Mouse (Mus musculus): ENCODE measurements around the gene 1600014C10Rik. TPM values are rescaled to one million over a fixed set of nuclear protein-coding genes. Genes with fewer than 3 reads are reported as not detected.

1600014C10Rik gene
- polyA plus RNA-seq, 1 experiment from 2014 or later, result 33.7 TPM

GRCm38 (mm10) chr7:38189136-38189982, 6.3 kb downstream of the 1600014C10Rik start:
- no peaks in the 10 kb centered on the region for H3K27me3 ChIP-seq (replicated peaks; ENCODE audit: control insufficient read depth, insufficient read depth, low read length)
- 83% methylated on average over 15 of the region's 15 CpGs for WGBS
- no peak overlapping the region for H3K4me3 ChIP-seq (ENCODE audit: low read length)
- no peaks in the 10 kb centered on the region for H3K9me3 ChIP-seq (ENCODE audit: control insufficient read depth, low read length)
- no peak for ATAC-seq
- H3K4me2 ChIP-seq (ENCODE audit: low read length), result no peak overlapping the region
- H3K9ac ChIP-seq (ENCODE audit: low read depth, low read length), result no peak overlapping the region
- H3K27ac ChIP-seq (ENCODE audit: low read depth, low read length), result no peak overlapping the region
- H3K36me3 ChIP-seq (ENCODE audit: control insufficient read depth, insufficient read depth, low read length), result peaks cover 7% of the 10 kb centered on the region
- H3K4me1 ChIP-seq (ENCODE audit: control insufficient read depth, insufficient read depth, low read depth, low read length), result peaks cover 5% of the 10 kb centered on the region

- Histone ChIP-seq H3K4me2 (ENCODE audit: low read length) (no peak overlapping the region), H3K36me3 (ENCODE audit: control insufficient read depth, insufficient read depth, low read length) (peaks cover 15% of the 10 kb centered on the region), H3K27me3 (replicated peaks; ENCODE audit: control insufficient read depth, insufficient read depth, low read length) (no peaks in the 10 kb centered on the region), H3K9ac (ENCODE audit: low read depth, low read length) (no peak overlapping the region), H3K27ac (ENCODE audit: low read depth, low read length) (no peak overlapping the region), H3K4me3 (ENCODE audit: low read length) (no peak overlapping the region), H3K4me1 (ENCODE audit: control insufficient read depth, insufficient read depth, low read depth, low read length) (no peaks in the 10 kb centered on the region), H3K9me3 (ENCODE audit: control insufficient read depth, low read length) (no peaks in the 10 kb centered on the region)
- ATAC-seq, result no peak
- WGBS, result 93% methylated on average over 8 of the region's 8 CpGs
Observed at GRCm38 (mm10) chr7:38190056-38190835, 7.2 kb downstream of the 1600014C10Rik start.

- no peak overlapping the region for H3K4me3 ChIP-seq (ENCODE audit: low read length)
- no peak overlapping the region for H3K27ac ChIP-seq (ENCODE audit: low read depth, low read length)
- H3K9me3 ChIP-seq (ENCODE audit: control insufficient read depth, low read length), result no peaks in the 10 kb centered on the region
- WGBS, result 59% methylated on average over 8 of the region's 8 CpGs
- ATAC-seq, result no peak
- no peak overlapping the region for H3K4me2 ChIP-seq (ENCODE audit: low read length)
- H3K9ac ChIP-seq (ENCODE audit: low read depth, low read length), result no peak overlapping the region
- no peaks in the 10 kb centered on the region for H3K27me3 ChIP-seq (replicated peaks; ENCODE audit: control insufficient read depth, insufficient read depth, low read length)
- peaks cover 15% of the 10 kb centered on the region for H3K36me3 ChIP-seq (ENCODE audit: control insufficient read depth, insufficient read depth, low read length)
- H3K4me1 ChIP-seq (ENCODE audit: control insufficient read depth, insufficient read depth, low read depth, low read length), result no peaks in the 10 kb centered on the region
Observed at GRCm38 (mm10) chr7:38191146-38191545, 8.1 kb downstream of the 1600014C10Rik start.

GRCm38 (mm10) chr7:38191571-38191970, 8.6 kb downstream of the 1600014C10Rik start:
- WGBS, result 46% methylated on average over 10 of the region's 10 CpGs
- Histone ChIP-seq H3K9ac (ENCODE audit: low read depth, low read length) (no peak overlapping the region), H3K27ac (ENCODE audit: low read depth, low read length) (no peak overlapping the region), H3K4me3 (ENCODE audit: low read length) (no peak overlapping the region), H3K4me1 (ENCODE audit: control insufficient read depth, insufficient read depth, low read depth, low read length) (no peaks in the 10 kb centered on the region), H3K4me2 (ENCODE audit: low read length) (no peak overlapping the region), H3K9me3 (ENCODE audit: control insufficient read depth, low read length) (no peaks in the 10 kb centered on the region), H3K36me3 (ENCODE audit: control insufficient read depth, insufficient read depth, low read length) (peaks cover 15% of the 10 kb centered on the region), H3K27me3 (replicated peaks; ENCODE audit: control insufficient read depth, insufficient read depth, low read length) (no peaks in the 10 kb centered on the region)
- ATAC-seq, result no peak

GRCm38 (mm10) chr7:38199907-38200605, 17.0 kb downstream of the 1600014C10Rik start:
- Histone ChIP-seq H3K4me2 (ENCODE audit: low read length) (peak overlapping the region; percentile 83), H3K9ac (ENCODE audit: low read depth, low read length) (no peak overlapping the region), H3K4me1 (ENCODE audit: control insufficient read depth, insufficient read depth, low read depth, low read length) (peaks cover 3% of the 10 kb centered on the region; the same call in 1 of the 2 replicates), H3K4me3 (ENCODE audit: low read length) (no peak overlapping the region; the same call in 1 of the 2 replicates), H3K9me3 (ENCODE audit: control insufficient read depth, low read length) (no peaks in the 10 kb centered on the region), H3K27ac (ENCODE audit: low read depth, low read length) (no peak overlapping the region), H3K36me3 (ENCODE audit: control insufficient read depth, insufficient read depth, low read length) (0 out of 2 replicates have a peak, but pooled peaks cover 2% of the 10 kb centered on the region), H3K27me3 (replicated peaks; ENCODE audit: control insufficient read depth, insufficient read depth, low read length) (no peaks in the 10 kb centered on the region)
- WGBS, result 68% methylated on average over 8 of the region's 8 CpGs
- ATAC-seq, result no peak

- Histone ChIP-seq H3K4me3 (ENCODE audit: low read length) (peak overlapping the region; percentile 39), H3K4me1 (ENCODE audit: control insufficient read depth, insufficient read depth, low read depth, low read length) (peaks cover 3% of the 10 kb centered on the region; the same call in 1 of the 2 replicates), H3K27ac (ENCODE audit: low read depth, low read length) (peak overlapping the region; percentile 67), H3K9ac (ENCODE audit: low read depth, low read length) (peak overlapping the region; percentile 72), H3K27me3 (replicated peaks; ENCODE audit: control insufficient read depth, insufficient read depth, low read length) (no peaks in the 10 kb centered on the region), H3K36me3 (ENCODE audit: control insufficient read depth, insufficient read depth, low read length) (no peaks in the 10 kb centered on the region), H3K4me2 (ENCODE audit: low read length) (peak overlapping the region; percentile 83), H3K9me3 (ENCODE audit: control insufficient read depth, low read length) (no peaks in the 10 kb centered on the region)
- ATAC-seq, result peak; percentile 94
- WGBS, result under 1% methylated on average over 28 of the region's 28 CpGs
Observed at GRCm38 (mm10) chr7:38200606-38201289, 17.7 kb downstream of the 1600014C10Rik start.

- no peaks in the 10 kb centered on the region for H3K27me3 ChIP-seq (replicated peaks; ENCODE audit: control insufficient read depth, insufficient read depth, low read length)
- peak overlapping the region; percentile 83 for H3K4me2 ChIP-seq (ENCODE audit: low read length)
- peaks cover 3% of the 10 kb centered on the region; the same call in 1 of the 2 replicates for H3K4me1 ChIP-seq (ENCODE audit: control insufficient read depth, insufficient read depth, low read depth, low read length)
- no peak; the same call in 1 of the 2 replicates for ATAC-seq
- no peaks in the 10 kb centered on the region for H3K9me3 ChIP-seq (ENCODE audit: control insufficient read depth, low read length)
- H3K27ac ChIP-seq (ENCODE audit: low read depth, low read length), result no peak overlapping the region
- 23% methylated on average over 3 of the region's 3 CpGs for WGBS
- no peak overlapping the region for H3K9ac ChIP-seq (ENCODE audit: low read depth, low read length)
- no peaks in the 10 kb centered on the region for H3K36me3 ChIP-seq (ENCODE audit: control insufficient read depth, insufficient read depth, low read length)
- H3K4me3 ChIP-seq (ENCODE audit: low read length), result no peak overlapping the region; the same call in 1 of the 2 replicates
Observed at GRCm38 (mm10) chr7:38201290-38201658, 18.3 kb downstream of the 1600014C10Rik start.

- Histone ChIP-seq H3K27ac (ENCODE audit: low read depth, low read length) (no peak overlapping the region), H3K9ac (ENCODE audit: low read depth, low read length) (no peak overlapping the region), H3K4me1 (ENCODE audit: control insufficient read depth, insufficient read depth, low read depth, low read length) (peaks cover 3% of the 10 kb centered on the region; the same call in 1 of the 2 replicates), H3K4me3 (ENCODE audit: low read length) (no peak overlapping the region), H3K27me3 (replicated peaks; ENCODE audit: control insufficient read depth, insufficient read depth, low read length) (no peaks in the 10 kb centered on the region), H3K4me2 (ENCODE audit: low read length) (no peak overlapping the region), H3K36me3 (ENCODE audit: control insufficient read depth, insufficient read depth, low read length) (no peaks in the 10 kb centered on the region), H3K9me3 (ENCODE audit: control insufficient read depth, low read length) (no peaks in the 10 kb centered on the region)
- WGBS, result 92% methylated on average over 6 of the region's 6 CpGs
- no peak for ATAC-seq
Observed at GRCm38 (mm10) chr7:38204314-38204713, 21.3 kb downstream of the 1600014C10Rik start.
